In genomic region chr7:130935793-130936471, GRCm38 (mm10) we compare ENCODE assay signal across 8 mouse cellular contexts. TPM values are rescaled to one million over a fixed set of nuclear protein-coding genes. Genes with fewer than 3 reads are reported as not detected.
DNase-seq lines count a peak whose midpoint lies in the region; TF ChIP-seq lines count a peak whose summit lies in the region.

Htra1 (plus strand) TSS chr7:130936111.

- TF ChIP-seq CTCF in C2C12 (IDR thresholded peaks at IDR 0.05; ENCODE audit: control insufficient read depth, insufficient read depth, insufficient read length), result no peak
- TF ChIP-seq CTCF in brain, embryonic 14.5 days (IDR thresholded peaks at IDR 0.05; ENCODE audit: borderline replicate concordance, extremely low read depth, insufficient read depth, insufficient read length), result no peak
- TF ChIP-seq CTCF in layer of hippocampus, adult 2 months (conservative IDR thresholded peaks at IDR 0.05), result no peak
- TF ChIP-seq CTCF in olfactory bulb, adult 2 months (IDR thresholded peaks at IDR 0.05; ENCODE audit: insufficient read depth, low read depth, low read length), result no peak

- H3K79me3 ChIP-seq in C2C12 (ENCODE audit: low read depth), result peaks cover 26% of the 10 kb centered on the region

- no peaks in the 10 kb centered on the region for H3K27me3 ChIP-seq in C2C12 (ENCODE audit: control insufficient read depth, insufficient read depth, insufficient read length)

- DNase-seq in brain, embryonic 14.5 days (ENCODE audit: low read depth), result peak; percentile 77
- peak; percentile 52 to 78 for DNase-seq in frontal cortex, adult 2 months (ENCODE audit: extremely low spot score in 1 of 2, low spot score in 1 of 2)
- DNase-seq in heart, postnatal 36 days, result peak; percentile 84 to 88
- peak; percentile 83 to 85 for DNase-seq in layer of hippocampus, adult 2 months (ENCODE audit: low spot score in 2 of 2)
- DNase-seq in lung, adult 18-20 months, result peak; percentile 75 to 80
- DNase-seq in urinary bladder, adult 2 months (ENCODE audit: low spot score), result peak; percentile 68

- peaks cover 16% of the 10 kb centered on the region for H3K4me1 ChIP-seq in olfactory bulb, adult 2 months (ENCODE audit: control insufficient read depth, insufficient read depth, low read length)

- intact Hi-C loops in heart, postnatal 36 days (cut with DNase I), result loop anchor here (2.0 to 5.0 kb wide), 2 partner anchors 43 to 106 kb away; no protein-coding TSS in a partner anchor

- WGBS in olfactory bulb, adult 2 months, result under 1% methylated on average over 68 of the region's 70 CpGs

- peaks cover 4% of the 10 kb centered on the region for H3K36me3 ChIP-seq in C2C12 (ENCODE audit: control insufficient read depth, insufficient read depth)

- peak within 1 kb of the TSS; percentile 50 for H3K4me3 ChIP-seq in C2C12 (ENCODE audit: insufficient read depth, poor library complexity, severe bottlenecking)
- peak within 1 kb of the TSS; percentile 70 for H3K4me3 ChIP-seq in layer of hippocampus, adult 2 months
- peak within 1 kb of the TSS; percentile 68 for H3K4me3 ChIP-seq in olfactory bulb, adult 2 months (ENCODE audit: insufficient read depth, low read depth, low read length)

- TF ChIP-seq POLR2A in brain, embryonic 14.5 days (IDR thresholded peaks at IDR 0.05; ENCODE audit: borderline replicate concordance, extremely low read depth, insufficient read depth, insufficient read length, poor library complexity, severe bottlenecking), result no peak
- TF ChIP-seq POLR2A in olfactory bulb, adult 2 months (IDR thresholded peaks at IDR 0.05; ENCODE audit: insufficient read depth, low read depth, low read length), result no peak

- peak within 1 kb of the TSS; percentile 81 for H3ac ChIP-seq in C2C12 (ENCODE audit: control insufficient read depth, insufficient read length, low read depth)

- H3K79me2 ChIP-seq in C2C12 (ENCODE audit: control insufficient read depth, insufficient read depth), result peaks cover 48% of the 10 kb centered on the region

- H3K27ac ChIP-seq in layer of hippocampus, adult 2 months, result peak within 1 kb of the TSS; percentile 91
- H3K27ac ChIP-seq in olfactory bulb, adult 2 months (ENCODE audit: insufficient read depth, low read depth, low read length), result peak within 1 kb of the TSS; percentile 49

TF ChIP-seq in C2C12, 6 proteins besides CTCF, POLR2A, EP300 and RAD21:
- TF ChIP-seq MYOD1 (IDR thresholded peaks at IDR 0.05; ENCODE audit: control insufficient read depth, insufficient read length, low read depth) (peak; percentile 42), MAX (IDR thresholded peaks at IDR 0.05) (no peak), CEBPB (IDR thresholded peaks at IDR 0.05; ENCODE audit: low read depth) (no peak)

RNA-seq across cellular contexts. Expression of gene Htra1, which starts in this region (rescaled TPM):
- polyA plus RNA-seq in C2C12 (2012; fragmentation: generic; extraction: Trizol), result 74.8 TPM
- 10.0 and 15.9 TPM in 2 replicates for polyA plus RNA-seq in brain, embryonic 14.5 days (2012; rRNA removed)
- 172 and 212 TPM in 2 replicates for polyA plus RNA-seq in frontal cortex, adult 2 months (2012; rRNA removed)
- 100 to 1,000 TPM; 120 to 129 TPM for total RNA-seq in heart, postnatal 36 days (2021)
- 100 to 1,000 TPM; 239 to 255 TPM for total RNA-seq in layer of hippocampus, adult 2 months (2021)
- polyA plus RNA-seq in olfactory bulb, adult 2 months (2012; ENCODE audit: insufficient read depth, insufficient read length, low replicate concordance, missing spikeins), result not detected in 2 replicates
- 184 and 275 TPM in 2 replicates for polyA plus RNA-seq in urinary bladder, adult 2 months (2012; rRNA removed)

Comparison
In these comparisons a context has a peak if more than half of its experiments do, and no peak if none do; other contexts are left out.
1. Peak in every context shown above with its lines: DNase-seq, H3K4me3 ChIP-seq and H3K27ac ChIP-seq.